Mouse (Mus musculus) olfactory bulb, adult 2 months (tissue): ENCODE measurements around the gene Scyl3.

ENCODE experiments used
- CTCF ChIP-seq: fragments of 200-500 bp; IDR thresholded peaks from 2 replicates; pipeline ENCODE4 v1.5.1; 2012; ENCODE audit warnings: low read depth, mild to moderate bottlenecking, low read length, moderate library complexity; ENCODE audit not compliant: insufficient read depth
- POLR2A ChIP-seq: fragments of 200-500 bp; IDR thresholded peaks from 2 replicates; pipeline ENCODE4 v1.6.1; 2012; ENCODE audit warnings: mild to moderate bottlenecking, low read depth, low read length, moderate library complexity; ENCODE audit not compliant: insufficient read depth

- TF ChIP-seq CTCF (no peak), POLR2A (no peak)
Measured at GRCm38 (mm10) chr1:163934591-163934990, 5.7 kb downstream of the Scyl3 start.
